Mouse (Mus musculus): ENCODE data around the gene Ppp1r9a. TPM values are rescaled to one million over a fixed set of nuclear protein-coding genes. Genes with fewer than 3 reads are reported as not detected.

Gene Ppp1r9a
- total RNA-seq, 2 experiments from 2014 or later, result 111 to 117 TPM

DNA sequence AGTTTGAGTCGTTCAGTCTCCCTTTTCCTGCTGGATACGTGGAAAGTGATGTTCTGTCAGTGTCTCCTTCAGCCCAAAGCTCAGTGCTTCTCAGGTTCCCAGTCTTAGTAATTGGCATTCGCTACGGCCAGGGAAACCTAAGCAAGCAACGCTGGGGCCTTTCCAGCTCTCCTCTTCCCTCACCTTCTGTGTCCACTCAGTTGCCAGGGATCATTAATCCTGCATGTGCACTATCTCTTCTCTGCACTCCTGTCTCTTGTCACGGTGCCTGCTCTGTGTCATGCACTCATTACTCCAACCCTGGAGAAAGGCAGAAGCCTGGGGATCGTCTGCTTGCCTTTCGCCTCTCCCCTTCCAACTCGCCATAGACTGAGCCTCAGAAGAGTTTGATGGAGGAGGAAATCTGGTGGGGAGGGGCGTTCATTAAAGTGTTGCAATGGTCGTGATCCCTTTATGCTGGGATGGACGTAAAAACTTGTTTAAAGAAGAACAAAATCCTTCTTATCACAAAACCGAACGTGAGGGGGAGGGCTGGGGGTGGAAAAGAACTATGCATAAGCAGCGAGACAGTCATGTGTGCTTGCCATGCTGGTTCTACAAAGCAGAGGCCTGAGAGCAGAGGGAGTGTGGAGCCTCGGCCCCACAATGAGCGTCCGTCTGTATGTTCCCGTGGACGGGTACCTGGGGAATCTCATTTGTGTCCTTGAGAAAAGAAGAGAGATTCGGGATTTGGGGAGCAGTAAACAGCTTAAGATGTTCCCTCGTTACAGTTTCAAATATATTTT is 103.0 kb downstream of the Ppp1r9a start:
- no peak for DNase-seq (ENCODE audit: low spot score in 2 of 2)

DNA sequence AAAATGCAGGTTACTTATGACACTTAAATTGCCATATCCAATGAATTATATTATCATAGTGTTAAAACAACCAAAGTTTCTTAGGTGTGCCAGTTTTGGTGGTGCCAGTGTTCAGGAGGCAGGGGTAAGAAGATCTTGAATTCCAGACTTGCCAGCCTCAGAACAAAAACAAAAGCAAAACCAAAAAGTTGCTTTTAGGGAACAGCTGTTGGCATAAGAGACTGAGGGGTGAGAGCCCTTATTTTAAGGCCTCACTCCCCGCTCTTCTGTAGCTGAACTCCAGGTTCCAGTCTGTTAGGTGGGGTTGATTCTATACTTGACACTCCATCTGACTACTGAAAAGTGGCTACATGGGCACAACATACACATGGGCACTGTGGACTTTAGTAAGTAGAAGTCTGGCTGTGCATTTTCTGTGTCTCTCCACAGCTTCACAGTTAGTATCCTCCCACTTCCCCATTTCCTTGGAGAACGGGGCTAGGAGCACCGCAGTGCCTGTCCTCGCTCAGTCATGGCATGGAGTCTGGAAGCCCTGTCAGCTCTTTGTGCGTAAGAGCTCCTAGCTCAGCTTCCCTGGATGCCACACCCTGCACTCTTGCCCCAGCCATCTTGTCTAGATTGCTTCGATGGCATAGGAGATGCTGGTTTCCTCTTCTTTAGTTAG is 103.7 kb downstream of the Ppp1r9a start:
- DNase-seq (ENCODE audit: low spot score in 2 of 2), result no peak

DNA sequence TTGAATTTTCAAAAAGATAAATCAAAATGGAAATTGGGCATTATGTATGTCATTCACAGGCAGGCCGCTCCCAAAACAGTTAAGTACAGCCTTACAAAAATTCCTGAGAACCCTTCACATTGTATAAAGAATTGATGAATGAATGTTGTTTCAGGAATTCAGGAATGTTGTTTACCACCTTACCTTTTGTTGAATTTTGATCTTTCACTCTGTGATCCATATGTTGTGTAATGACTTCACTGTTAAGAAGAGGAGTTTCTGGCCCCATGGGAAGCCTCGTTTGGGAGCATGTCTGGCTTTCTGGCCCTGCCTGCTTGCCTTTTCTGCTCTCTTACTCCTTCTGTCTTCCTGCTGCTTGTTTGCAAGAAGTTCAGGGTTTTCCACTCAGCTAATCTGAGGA is 105.4 kb downstream of the Ppp1r9a start:
- no peak for DNase-seq (ENCODE audit: low spot score in 2 of 2)

DNA sequence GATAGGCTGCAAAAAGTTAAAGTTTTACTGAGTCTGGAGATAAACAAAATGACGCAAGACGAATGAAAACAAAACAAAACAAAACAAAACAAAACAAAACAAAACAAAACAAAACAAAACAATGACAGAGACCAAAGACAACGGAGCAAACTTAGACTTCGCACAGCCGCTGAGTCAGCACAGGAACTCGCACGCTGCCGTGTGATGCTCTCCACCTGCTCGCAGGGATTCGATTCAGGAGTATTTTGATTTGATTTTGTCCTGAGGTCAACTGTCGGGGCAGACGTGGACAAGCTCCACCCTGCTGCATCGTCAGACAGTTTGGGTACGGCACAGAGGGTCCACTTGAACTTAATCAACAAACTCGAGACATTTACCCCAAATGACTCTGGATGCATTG is 105.9 kb downstream of the Ppp1r9a start:
- DNase-seq (ENCODE audit: low spot score in 2 of 2), result no peak

DNA sequence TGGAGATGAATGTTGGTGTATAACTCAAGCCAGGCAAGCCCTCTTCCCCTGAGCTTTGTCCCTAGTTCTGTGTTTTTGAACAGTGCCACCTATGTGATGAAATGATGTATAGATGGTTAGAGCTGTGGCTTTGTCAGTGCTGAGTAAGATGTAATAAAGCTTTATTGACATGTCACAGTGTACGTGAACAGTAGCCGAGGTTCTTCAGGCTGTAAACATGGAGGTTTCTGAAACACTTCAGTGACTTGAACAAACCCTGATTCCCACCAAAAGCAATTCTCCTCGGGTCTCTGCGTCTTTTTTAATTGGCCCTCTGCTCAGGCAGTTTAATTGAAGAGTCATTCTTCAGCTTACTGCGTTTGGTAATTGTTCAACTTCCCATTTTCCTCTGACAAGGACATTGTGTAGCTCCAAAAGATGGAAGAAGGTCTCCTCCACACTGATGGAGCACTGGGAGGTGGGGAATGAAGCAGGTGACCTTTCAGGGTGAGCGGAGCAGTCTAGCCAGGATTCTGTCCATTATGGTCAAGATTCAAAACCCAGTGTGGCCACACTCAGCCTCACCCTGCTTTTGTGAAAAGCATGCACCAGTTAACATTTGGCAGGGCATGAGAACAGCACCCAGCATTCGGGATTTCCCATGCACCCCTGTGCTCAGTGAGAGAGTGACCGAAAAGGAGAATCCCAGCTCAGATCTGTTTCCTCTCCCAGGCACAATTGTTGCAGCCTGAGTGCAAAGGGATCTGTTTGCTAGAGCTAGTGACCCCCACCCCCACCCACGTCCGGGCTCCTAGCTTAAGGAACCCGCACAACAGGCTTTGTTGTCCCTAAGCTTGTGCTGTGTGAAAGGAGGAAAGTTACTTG is 108.1 kb downstream of the Ppp1r9a start:
- DNase-seq (ENCODE audit: low spot score in 2 of 2), result no peak

DNA sequence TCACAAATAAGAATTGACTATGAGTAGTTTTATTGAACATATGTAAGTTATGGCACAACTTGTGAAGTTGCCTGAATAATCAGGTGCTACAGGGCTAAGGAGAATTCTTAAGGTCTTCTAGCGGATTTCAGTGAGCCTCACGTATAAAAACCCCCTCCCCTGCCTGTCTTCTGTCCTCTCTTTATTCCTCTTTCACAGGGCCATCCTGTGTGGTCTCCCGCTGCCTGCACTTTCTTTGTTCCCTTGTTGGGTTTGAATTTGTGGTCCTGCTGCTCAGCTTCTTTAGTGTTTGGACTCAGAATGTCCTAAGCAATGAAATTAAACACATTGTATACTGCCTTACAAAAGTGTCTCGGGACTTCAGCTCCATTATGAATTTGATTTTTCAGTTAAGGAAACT is 110.1 kb downstream of the Ppp1r9a start:
- DNase-seq (ENCODE audit: low spot score in 2 of 2), result no peak

DNA sequence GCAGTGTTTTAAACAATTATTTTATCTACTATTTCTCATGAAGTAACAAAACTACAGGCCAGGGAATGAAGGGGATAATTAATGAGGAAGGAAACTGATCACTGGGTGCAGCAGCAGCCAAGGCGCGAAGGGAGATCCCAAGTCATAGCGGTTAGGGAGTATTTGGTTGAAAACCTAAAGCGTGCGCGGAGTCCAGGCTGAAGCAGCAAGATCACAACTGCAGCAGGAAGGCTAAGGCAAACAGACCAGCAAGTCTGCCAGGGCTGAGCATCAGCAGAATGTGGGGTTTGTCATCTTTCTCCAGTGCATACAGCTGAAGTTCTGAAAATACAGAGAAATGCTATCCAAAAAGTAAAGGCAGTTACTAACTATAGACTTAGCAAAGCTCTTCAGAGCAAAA is 111.8 kb downstream of the Ppp1r9a start:
- DNase-seq (ENCODE audit: low spot score in 2 of 2), result no peak

DNA sequence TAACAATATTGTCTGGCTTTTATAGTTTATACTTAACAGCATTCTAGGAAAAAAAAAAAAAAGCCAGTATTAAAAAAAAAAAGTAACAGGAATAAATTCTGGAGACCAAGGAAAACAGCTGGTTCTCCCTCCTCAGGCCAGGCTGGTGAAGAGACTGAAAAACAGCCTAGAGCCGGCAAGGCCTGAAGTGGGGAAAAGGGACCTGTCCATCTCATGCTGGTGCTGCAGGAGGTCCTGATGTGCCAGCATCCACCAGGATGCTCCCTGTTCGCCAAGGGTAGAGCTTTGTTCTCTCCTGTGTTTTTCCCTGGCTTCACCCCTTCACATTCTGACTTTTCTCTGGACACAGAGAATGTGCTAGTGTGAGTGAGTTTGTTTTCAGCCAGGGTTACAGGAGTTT is 112.5 kb downstream of the Ppp1r9a start:
- no peak for DNase-seq (ENCODE audit: low spot score in 2 of 2)

DNA sequence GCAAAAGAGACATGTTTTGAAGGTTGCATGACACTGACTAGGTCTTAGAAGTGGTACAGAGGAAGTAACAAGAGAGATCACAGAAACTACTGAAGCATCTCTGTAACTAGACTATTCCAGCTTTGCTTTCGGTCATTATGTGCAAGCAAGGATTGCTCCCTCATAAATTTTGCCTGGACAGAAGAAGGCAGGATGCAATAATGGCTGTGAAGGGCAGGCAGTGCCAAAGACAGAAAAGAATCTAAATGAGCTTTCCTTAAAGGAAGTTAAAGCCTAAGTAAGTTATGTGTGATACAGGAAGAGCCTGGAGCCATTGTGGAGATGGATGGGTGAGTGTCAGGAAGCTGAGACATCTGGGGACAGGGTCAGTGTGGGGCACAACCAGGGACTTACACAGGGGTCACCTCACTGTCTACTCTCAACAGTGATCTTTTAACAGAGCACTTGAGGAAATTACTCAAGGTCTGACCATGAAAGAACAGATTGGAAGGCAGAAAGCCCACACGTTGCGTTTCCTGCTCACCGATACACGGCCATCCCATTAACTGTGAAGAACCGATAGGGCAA is 115.3 kb downstream of the Ppp1r9a start:
- DNase-seq (ENCODE audit: low spot score in 2 of 2), result no peak

DNA sequence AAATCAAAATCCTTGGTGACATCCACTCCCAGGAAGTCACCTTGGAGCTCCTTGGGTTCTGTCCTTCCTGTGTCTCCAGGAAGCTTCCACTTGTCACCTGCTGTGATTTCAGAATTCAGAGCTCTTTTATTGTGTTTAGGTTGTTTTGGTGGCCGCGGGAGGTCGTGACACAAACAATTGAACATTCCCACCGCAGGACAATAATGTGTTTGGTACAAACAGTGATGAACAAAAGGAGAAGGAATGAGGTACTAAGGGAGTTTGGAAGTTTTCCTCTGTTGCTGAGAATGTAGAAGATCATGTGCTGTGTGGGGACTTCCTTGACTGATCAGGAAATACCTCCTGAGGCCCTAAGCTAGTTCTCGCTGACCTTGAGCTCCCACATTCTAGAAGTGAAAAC is 116.5 kb downstream of the Ppp1r9a start:
- DNase-seq (ENCODE audit: low spot score in 2 of 2), result no peak

DNA sequence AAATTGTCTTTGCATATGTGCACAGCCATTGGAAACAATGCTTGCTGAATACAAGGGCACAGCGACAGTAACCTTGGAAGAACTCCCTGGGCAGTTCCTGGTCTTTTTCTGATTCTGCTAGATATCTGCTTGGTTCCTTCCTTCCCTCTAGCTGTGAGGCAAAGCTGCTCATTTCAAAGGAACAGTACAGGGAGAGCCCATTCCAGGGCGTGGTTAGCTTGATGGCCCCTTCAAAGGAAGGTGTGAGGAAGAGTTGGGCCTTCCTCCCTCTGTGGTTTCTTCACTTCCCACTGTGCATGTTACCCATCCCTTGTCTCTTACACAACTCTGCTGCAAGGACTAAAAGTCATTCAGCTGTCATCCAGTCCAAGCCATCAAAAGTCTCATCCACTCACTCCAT is 117.3 kb downstream of the Ppp1r9a start:
- DNase-seq (ENCODE audit: low spot score in 2 of 2), result no peak

DNA sequence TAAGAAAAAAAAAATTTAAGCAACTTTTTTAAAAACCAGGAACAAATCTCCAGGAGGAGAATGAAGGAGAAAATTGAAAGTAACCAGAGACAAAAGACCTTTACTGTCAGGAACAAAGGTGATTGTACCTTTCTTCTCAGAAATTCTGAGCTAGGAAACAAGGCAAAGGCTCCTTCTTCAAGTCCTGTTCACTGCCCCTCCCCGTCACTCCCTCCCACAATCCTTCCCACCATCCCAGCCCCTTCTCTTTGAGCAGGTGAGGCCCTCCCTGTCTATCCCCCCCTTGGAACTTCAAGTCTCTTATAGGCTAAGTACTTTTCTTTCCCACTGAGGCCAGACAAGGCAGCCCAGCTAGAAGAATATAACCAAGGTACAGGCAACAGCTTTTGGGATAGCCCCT is 117.8 kb downstream of the Ppp1r9a start:
- DNase-seq (ENCODE audit: low spot score in 2 of 2), result no peak

DNA sequence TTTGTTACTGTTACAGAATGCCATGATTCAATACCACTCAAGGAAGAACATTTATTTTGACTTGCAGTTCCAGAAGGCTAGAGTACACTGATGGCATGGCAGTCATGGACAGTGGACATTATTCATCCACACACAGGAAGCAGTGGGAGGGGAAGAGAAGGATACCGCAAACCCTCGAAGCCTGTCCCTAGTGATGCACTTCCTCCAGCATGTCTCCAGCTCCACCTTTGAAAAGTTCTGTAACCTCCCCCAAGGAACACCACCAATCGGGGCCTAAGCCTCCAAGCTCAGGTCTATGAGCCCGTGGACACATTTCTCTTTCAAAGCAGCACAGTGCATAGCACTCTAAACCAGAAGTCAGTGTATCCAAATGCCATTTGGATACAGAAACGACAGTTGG is 120.0 kb downstream of the Ppp1r9a start:
- no peak for DNase-seq (ENCODE audit: low spot score in 2 of 2)

DNA sequence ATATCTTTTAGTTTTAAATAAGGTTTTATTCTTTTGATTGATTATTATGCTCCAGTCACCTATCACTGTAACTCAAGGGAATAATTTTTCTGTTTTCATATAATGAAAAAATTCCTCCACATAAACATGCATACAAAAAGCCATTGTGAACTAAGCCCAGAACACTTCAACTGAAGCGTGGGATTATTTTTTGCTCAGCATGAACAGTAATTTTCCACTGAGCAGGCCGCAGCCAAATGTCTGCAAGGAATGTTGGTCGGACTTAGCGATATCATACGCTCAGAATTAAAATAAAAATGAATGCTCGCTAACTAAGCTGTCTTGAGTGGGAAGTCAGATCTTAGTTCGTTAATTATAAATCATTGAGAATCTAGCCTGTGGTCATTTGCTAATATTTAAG is 122.2 kb downstream of the Ppp1r9a start:
- peak in 1 of 2 experiments; percentile 29 for DNase-seq (ENCODE audit: low spot score in 2 of 2)

DNA sequence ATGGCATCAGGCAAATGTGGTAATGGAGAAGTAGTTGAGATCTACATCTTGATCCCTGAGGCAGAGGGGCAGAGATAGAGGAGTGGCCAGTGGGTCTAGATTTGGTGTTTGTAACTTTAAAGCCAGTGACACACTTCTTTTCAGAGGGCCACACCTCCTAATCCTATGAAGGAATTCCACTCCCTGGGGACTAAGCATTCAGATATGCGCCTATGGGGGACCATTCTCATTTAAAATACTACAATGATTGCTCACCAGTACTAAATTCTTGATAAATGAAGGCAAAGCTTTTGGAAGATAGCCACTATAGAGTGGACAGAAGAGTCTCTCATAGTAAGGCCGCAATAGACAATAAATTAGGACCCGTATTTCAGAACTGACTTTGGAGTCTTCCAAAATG is 124.1 kb downstream of the Ppp1r9a start:
- no peak for DNase-seq (ENCODE audit: low spot score in 2 of 2)

DNA sequence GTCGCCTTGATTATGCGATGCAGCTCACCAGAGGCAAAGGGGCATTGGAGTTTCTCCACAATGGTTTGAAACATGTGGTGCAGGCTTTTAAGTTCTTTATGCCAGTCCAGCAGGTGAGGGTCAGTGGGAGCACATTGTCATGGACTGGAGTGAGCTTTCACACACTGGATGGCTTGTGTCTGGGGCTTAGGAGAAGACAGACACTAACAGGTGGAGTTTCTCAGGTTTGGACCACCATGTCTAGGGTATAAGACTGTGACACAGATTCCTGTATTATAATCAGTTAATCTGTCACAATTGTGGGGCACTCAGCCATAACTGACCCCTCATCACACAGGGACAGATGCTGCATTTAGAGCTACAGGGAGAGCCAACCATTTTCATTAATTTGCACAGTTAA is 124.5 kb downstream of the Ppp1r9a start:
- no peak for DNase-seq (ENCODE audit: low spot score in 2 of 2)

DNA sequence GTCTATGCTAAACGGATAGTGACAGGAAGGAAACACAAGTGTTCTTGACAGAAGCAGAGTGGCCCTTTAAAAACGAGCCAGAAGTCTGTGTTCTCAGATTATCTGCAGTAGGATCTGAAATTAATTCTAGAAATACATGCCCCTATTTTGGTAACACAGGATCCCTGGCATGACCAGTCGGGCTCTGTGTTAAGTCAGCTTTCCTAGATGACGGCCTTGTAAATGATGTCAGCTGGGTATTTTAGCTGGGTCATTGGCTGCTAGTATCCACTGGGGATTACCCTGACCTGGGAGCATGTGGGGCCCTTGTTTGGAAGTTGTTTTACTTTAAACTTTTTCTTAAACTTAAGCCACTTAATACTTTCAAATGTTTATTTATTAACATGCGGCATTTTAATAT is 125.1 kb downstream of the Ppp1r9a start:
- DNase-seq (ENCODE audit: low spot score in 2 of 2), result no peak

DNA sequence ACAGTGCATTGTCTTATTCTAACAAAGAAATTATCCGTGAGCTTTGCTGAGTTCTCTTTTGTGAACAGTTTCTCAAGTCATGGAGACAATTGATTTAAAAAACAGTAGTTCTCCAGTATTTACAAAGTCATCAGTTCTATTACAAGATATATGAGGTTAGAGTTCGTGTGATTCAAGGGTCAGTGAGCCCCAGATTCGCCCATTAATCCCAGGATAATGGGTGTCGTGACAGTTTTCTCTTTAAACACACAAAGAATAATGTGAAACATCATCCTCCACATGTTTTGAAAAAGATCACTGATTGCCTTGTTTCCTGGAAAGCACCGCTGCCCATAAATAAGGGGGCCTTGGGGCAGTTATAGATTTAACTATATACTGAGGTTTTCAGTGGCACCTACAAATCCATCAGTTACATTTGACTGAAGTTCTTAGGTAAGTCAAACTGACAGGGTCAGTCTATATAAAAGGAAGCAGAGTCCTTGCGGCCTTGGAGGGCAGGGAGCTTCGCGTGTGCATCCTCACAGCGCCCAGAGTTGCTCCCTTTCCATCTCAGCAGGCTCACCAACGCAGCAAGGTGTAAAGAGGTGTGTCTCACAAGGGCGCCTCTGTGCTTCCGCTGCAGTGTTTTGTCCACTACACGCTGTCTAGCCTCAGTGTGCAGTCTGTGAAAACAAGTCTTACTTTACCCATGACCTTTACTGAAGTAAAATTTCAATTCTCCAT is 126.6 kb downstream of the Ppp1r9a start:
- DNase-seq (ENCODE audit: low spot score in 2 of 2), result no peak

DNA sequence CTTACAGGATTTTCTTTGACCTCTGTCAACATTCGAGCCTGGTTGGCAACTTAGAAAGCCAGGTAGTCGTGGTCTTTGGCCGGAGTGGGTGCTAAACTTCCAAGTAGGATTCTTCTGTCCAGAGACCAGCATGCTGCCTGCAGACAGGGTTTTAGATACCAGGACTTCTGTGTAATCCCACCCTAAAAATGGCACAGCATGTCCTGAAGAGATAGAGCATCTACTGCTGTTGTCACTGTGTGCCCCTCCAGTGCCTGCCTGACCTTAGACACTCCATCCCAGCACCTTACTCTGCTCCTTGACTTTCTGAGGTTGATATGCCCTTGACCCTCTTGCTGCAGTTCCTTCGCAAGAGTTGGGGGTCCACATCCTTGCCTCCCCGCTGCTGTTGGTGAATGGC is 127.2 kb downstream of the Ppp1r9a start:
- DNase-seq (ENCODE audit: low spot score in 2 of 2), result no peak

DNA sequence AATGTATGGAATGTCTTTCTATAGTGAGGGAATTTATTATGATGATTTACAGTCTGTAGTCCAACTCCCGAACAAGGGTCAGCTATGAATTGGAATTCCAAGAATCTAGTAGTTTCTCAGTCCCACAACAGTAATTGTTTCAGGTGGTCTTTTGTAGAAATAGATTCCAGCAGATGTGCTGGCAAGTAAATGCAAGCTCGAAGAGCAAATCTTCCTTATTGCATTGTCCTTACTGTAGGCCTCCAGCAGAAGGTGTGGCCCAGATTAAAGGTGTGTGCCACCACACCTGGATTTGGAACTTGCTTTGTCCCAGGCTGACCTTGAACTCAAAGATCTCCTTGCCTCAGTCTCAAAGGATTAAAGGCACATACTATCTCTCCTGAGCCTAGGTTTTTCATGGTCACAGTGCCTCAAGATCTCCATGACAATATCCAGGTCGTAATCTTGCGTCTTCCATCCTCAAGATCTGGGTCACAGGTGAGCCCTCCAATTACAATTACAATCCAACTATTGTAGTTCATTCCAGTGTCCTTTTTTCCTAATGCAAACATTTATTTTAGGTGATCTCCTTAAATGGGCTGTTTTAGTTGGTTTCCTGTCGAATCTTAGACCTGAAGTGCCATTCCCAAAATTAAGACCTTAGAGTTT is 130.4 kb downstream of the Ppp1r9a start:
- no peak for DNase-seq (ENCODE audit: low spot score in 2 of 2)

DNA sequence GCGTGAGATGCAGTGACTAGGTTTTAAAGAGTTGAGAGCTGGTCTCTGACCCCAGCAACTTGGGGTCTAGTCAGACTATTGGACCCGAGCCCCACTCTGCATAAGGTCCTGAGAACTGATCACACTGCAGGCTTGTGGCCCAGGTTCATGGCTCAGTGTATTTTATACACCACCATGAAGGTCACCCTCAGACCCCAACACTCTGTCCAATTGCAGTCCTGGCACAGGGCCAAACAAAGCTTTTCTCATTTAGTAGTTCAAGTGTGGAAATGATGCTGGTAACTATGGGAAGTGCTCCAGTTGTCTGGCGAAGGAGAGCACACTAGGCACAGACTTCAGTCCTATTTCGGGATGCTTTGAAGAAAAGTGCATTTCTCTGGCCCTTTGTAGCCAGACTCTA is 134.5 kb downstream of the Ppp1r9a start:
- DNase-seq (ENCODE audit: low spot score in 2 of 2), result no peak
